Mouse (Mus musculus) ES-E14 (cell line): ENCODE measurements around the gene Traf3ip2. TPM values are rescaled to one million over a fixed set of nuclear protein-coding genes. Genes with fewer than 3 reads are reported as not detected.

Source experiments
- DNase-seq: peaks from one replicate; pipeline ENCODE4 v3.0.0-alpha.2; 2013; ENCODE audit warnings: low read depth, low spot score
- H3K27ac ChIP-seq: 2 replicates; pipeline ENCODE4 v1.5.1; 2012; ENCODE audit warnings: low read depth, mild to moderate bottlenecking, low read length, moderate library complexity, mixed read lengths; ENCODE audit not compliant: poor library complexity, insufficient read depth, severe bottlenecking
- H3K36me3 ChIP-seq: 2 replicates; pipeline ENCODE4 v1.6.1; 2012; ENCODE audit warnings: mild to moderate bottlenecking, low read length, moderate library complexity, mixed read lengths; ENCODE audit not compliant: control insufficient read depth, poor library complexity, insufficient read depth, severe bottlenecking
- H3K4me1 ChIP-seq, 2 experiments: fragments of 150-350 bp in 1 of 2; sonication (generic) in 1 of 2; 2 replicates each; pipeline ENCODE4 v1.6.1; 2012; ENCODE audit warnings: low read length in 2 of 2, mild to moderate bottlenecking in 1 of 2, mixed read lengths in 1 of 2; ENCODE audit not compliant: control insufficient read depth in 2 of 2, insufficient read depth in 2 of 2, poor library complexity in 1 of 2
- H3K4me3 ChIP-seq, 2 experiments: fragments of 150-350 bp in 1 of 2; sonication (generic) in 1 of 2; 2 replicates each; pipeline ENCODE4 v1.5.1; 2012; ENCODE audit warnings: low read length in 2 of 2, low read depth in 1 of 2, mild to moderate bottlenecking in 1 of 2, mixed read lengths in 1 of 2; ENCODE audit not compliant: insufficient read depth in 1 of 2, poor library complexity in 1 of 2, severe bottlenecking in 1 of 2
- H3K9ac ChIP-seq: 2 replicates; pipeline ENCODE4 v1.6.1; 2012; ENCODE audit warnings: low read depth, mild to moderate bottlenecking, low read length, mixed read lengths; ENCODE audit not compliant: poor library complexity, insufficient read depth, severe bottlenecking
- H3K9me3 ChIP-seq: fragments of 150-350 bp; sonication (generic); 2 replicates; pipeline ENCODE4 v1.6.1; 2012; ENCODE audit warnings: low read depth, mild to moderate bottlenecking, low read length; ENCODE audit not compliant: control insufficient read depth, insufficient read depth
- CHD2 ChIP-seq: IDR thresholded peaks from 2 replicates; pipeline ENCODE4 v1.6.1; 2014; ENCODE audit warnings: mild to moderate bottlenecking, low read depth, low read length, inconsistent platforms
- HCFC1 ChIP-seq: IDR thresholded peaks from 2 replicates; pipeline ENCODE4 v1.6.1; 2012; ENCODE audit warnings: low read length, inconsistent platforms, borderline replicate concordance; ENCODE audit not compliant: insufficient read depth
- MAFK ChIP-seq: IDR thresholded peaks from 2 replicates; pipeline ENCODE4 v1.6.1; 2014; ENCODE audit warnings: mild to moderate bottlenecking, low read depth, low read length, inconsistent platforms; ENCODE audit not compliant: insufficient read depth
- ZC3H11A ChIP-seq: IDR thresholded peaks from 2 replicates; pipeline ENCODE4 v1.6.1; 2012; ENCODE audit warnings: low read depth, mild to moderate bottlenecking, inconsistent platforms, low read length, borderline replicate concordance
- ZNF384 ChIP-seq: IDR thresholded peaks from 2 replicates; pipeline ENCODE4 v1.6.1; 2012; ENCODE audit warnings: low read depth, low read length, inconsistent platforms
- in situ Hi-C, 2 experiments: fragments of 600-800 bp; cut with MboI; formaldehyde crosslinking; loops; one replicate each; pipeline ENCODE4 v1.15.1; 2025; ENCODE audit warnings: low sequenced_read_pairs in 2 of 2, inconsistent platforms in 1 of 2; ENCODE audit not compliant: unreplicated experiment in 2 of 2
- total RNA-seq: library from RNA; depleted of rRNA; stranded (reverse); fragments of 300-350 nt; gene quantifications from 2 replicates; pipeline ENCODE4 v1.2.3, GENCODE M21; 2012

Gene Traf3ip2
- total RNA-seq, 1 experiment = 9.2 TPM

DNA sequence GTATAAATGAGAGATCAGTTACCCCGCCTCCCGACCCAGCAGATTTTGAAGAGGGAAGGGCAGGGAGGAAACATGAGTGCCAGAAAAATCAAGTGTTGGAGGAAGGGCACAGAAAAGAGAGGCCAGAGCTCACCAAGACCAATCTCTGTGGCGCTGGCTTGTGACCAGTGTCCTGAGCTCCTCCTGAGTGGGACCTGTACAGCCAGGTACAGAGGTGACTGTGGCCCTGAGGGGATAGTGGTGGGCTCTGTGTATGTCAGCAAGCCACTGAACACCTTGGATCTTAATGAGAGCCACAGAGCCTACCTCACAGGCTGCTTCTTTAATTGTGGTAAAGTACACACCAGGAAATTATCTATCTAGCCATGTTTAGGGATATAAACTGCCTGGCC lies 14.9 kb upstream of the Traf3ip2 start:
- H3K9ac ChIP-seq = no peak overlapping the region
- H3K27ac ChIP-seq = no peak overlapping the region
- H3K4me3 ChIP-seq = no peak overlapping the region
- no peak for TF ChIP-seq MAFK
- TF ChIP-seq ZC3H11A = no peak
- no peak for TF ChIP-seq CHD2
- no peak for TF ChIP-seq ZNF384
- no peak for TF ChIP-seq HCFC1
- 0 out of 2 replicates have a peak, but pooled peaks cover 4% of the 10 kb centered on the region for H3K9me3 ChIP-seq
- H3K36me3 ChIP-seq = no peaks in the 10 kb centered on the region
- H3K4me1 ChIP-seq = peaks cover 0 to 2% of the 10 kb centered on the region in 2 experiments; a peak in 1 of 4 replicates
- in situ Hi-C loops = no loop called here
- DNase-seq = no peak

DNA sequence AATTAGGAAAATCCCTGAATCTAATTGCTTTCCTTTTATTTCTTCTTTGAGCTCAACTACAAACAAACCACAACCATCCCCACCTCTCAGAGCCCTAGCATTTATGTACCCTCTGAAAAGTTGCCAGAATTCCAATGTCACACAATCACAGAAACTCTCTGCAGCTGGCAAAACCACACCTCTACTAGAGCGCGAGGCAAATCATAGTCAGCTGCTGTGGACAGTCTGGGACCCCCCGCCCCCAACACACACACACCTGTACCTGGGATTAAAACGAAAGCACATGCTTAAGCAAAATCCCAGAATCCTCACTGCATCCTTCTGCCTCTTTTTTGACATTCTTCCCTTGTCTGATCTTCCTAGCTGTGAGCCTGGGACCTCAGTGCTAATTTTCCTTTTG lies 13.1 kb upstream of the Traf3ip2 start:
- Histone ChIP-seq H3K4me3 (no peak overlapping the region), H3K9me3 (no peaks in the 10 kb centered on the region), H3K9ac (no peak overlapping the region), H3K36me3 (no peaks in the 10 kb centered on the region), H3K27ac (no peak overlapping the region), H3K4me1 (peaks cover 0 to 2% of the 10 kb centered on the region in 2 experiments; a peak in 1 of 4 replicates)
- in situ Hi-C loops = no loop called here
- TF ChIP-seq ZNF384 = no peak
- no peak for TF ChIP-seq ZC3H11A
- TF ChIP-seq CHD2 = no peak
- TF ChIP-seq HCFC1 = no peak
- TF ChIP-seq MAFK = no peak
- DNase-seq = no peak

DNA sequence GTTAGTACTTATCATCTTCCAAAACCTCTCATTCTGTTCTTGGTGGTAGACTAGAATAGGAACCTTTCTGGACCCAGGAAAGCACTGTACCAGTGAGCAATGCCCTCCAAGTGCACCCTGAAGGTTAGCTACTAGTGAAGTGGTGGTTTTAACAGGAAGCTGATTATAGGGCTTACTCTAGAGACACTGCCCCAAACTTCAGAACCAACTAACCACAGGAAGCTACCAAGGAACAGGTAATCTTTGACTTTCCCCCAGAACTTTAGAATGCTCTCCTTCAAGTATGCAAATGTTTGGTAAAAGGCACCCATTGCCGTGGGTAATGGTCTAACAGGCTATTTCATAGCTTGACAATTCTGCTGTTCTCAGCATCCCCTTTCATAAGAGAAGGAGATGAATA lies 12.6 kb upstream of the Traf3ip2 start:
- in situ Hi-C loops = no loop called here
- TF ChIP-seq CHD2 (no peak), HCFC1 (no peak), ZC3H11A (no peak), MAFK (no peak), ZNF384 (no peak)
- no peak for DNase-seq
- H3K9ac ChIP-seq = no peak overlapping the region
- no peaks in the 10 kb centered on the region for H3K9me3 ChIP-seq
- no peaks in the 10 kb centered on the region for H3K36me3 ChIP-seq
- H3K27ac ChIP-seq = no peak overlapping the region
- peaks cover 0 to 2% of the 10 kb centered on the region in 2 experiments; a peak in 1 of 4 replicates for H3K4me1 ChIP-seq
- no peak overlapping the region for H3K4me3 ChIP-seq

DNA sequence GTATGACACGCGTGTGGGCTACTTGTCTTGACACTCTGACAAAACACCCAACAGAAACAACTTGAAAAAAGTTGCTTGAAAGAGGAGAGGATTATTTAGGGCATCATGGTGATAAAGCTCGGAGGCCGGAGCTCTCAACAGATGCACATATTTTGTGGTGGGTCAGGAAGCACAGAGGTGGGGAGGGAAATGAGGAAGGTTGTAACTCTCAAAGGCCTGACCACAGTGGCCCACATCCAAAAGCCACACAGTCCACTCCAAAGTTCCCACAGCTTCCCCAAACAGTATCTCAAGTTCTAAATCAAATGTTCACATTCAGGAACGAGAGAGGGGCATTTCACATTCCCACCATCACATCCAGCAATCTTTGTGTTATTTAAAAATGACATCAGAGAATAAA lies 11.7 kb upstream of the Traf3ip2 start:
- in situ Hi-C loops = no loop called here
- H3K9ac ChIP-seq = no peak overlapping the region
- no peak for DNase-seq
- no peaks in the 10 kb centered on the region for H3K36me3 ChIP-seq
- no peaks in the 10 kb centered on the region for H3K9me3 ChIP-seq
- H3K4me1 ChIP-seq = no peaks in the 10 kb centered on the region
- H3K27ac ChIP-seq = no peak overlapping the region
- no peak overlapping the region for H3K4me3 ChIP-seq
- no peak for TF ChIP-seq ZNF384
- TF ChIP-seq MAFK = no peak
- no peak for TF ChIP-seq HCFC1
- TF ChIP-seq ZC3H11A = no peak
- no peak for TF ChIP-seq CHD2

DNA sequence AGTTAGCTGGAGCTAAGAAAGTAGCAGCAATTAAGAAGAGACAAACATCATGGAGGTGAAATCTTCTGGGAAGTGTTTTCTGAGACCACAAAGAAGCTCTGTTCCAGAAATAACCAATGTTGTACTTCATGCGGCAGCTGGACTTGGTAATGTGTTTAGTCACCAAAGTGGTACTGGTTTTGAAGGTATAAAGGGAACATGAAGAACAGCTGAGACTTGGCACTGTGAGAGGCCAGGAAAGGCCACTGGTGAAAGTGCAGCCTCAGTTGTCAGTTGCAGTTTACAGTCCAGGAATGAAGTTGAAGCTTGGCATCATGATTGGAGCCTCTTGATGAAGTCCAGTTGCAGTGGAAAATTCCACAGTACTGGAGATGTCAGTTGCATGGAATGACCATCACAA lies 6.3 kb upstream of the Traf3ip2 start:
- no peak overlapping the region for H3K9ac ChIP-seq

More for the DNA sequence above, 6.3 kb upstream of the Traf3ip2 start:
- TF ChIP-seq ZC3H11A (no peak), HCFC1 (no peak), ZNF384 (no peak), CHD2 (no peak)
- no peaks in the 10 kb centered on the region for H3K9me3 ChIP-seq
- H3K4me1 ChIP-seq = peaks cover 0 to 5% of the 10 kb centered on the region in 2 experiments; a peak in 1 of 4 replicates
- no peak for DNase-seq
- H3K27ac ChIP-seq = no peak overlapping the region
- no peak overlapping the region for H3K4me3 ChIP-seq
- H3K36me3 ChIP-seq = no peaks in the 10 kb centered on the region
- in situ Hi-C loops = no loop called here
